Mouse (Mus musculus) C2C12 (cell line): ENCODE data around the gene Caskin2. TPM values are rescaled to one million over a fixed set of nuclear protein-coding genes. Genes with fewer than 3 reads are reported as not detected.

Source experiments
- H3K27me3 ChIP-seq: one replicate; pipeline ENCODE4 v1.6.1; 2011; ENCODE audit not compliant: control insufficient read depth, insufficient read depth, insufficient read length
- H3K36me3 ChIP-seq: one replicate; pipeline ENCODE4 v1.6.1; 2011; ENCODE audit not compliant: control insufficient read depth, insufficient read depth
- H3K4me3 ChIP-seq: one replicate; pipeline ENCODE4 v1.5.1; 2011; ENCODE audit warnings: mild to moderate bottlenecking, control low read depth; ENCODE audit not compliant: poor library complexity, insufficient read depth, severe bottlenecking
- H3K79me2 ChIP-seq: one replicate; pipeline ENCODE4 v1.6.1; 2011; ENCODE audit not compliant: control insufficient read depth, insufficient read depth
- H3K79me3 ChIP-seq: one replicate; pipeline ENCODE4 v1.6.1; 2011; ENCODE audit warnings: low read depth, control low read depth
- H3ac ChIP-seq: one replicate; pipeline ENCODE3; 2011; ENCODE audit warnings: low read depth; ENCODE audit not compliant: control insufficient read depth, insufficient read length
- CEBPB ChIP-seq: IDR thresholded peaks from one replicate; pipeline ENCODE4 v1.6.1; 2011; ENCODE audit warnings: low read depth, mild to moderate bottlenecking, control low read depth, moderate library complexity
- CTCF ChIP-seq: IDR thresholded peaks from one replicate; pipeline ENCODE4 v1.5.1; 2011; ENCODE audit not compliant: control insufficient read depth, insufficient read depth, insufficient read length
- FOSL1 ChIP-seq: IDR thresholded peaks from one replicate; pipeline ENCODE4 v1.8.0; 2011; ENCODE audit warnings: mild to moderate bottlenecking, low read length; ENCODE audit not compliant: poor library complexity, insufficient read depth, severe bottlenecking
- MAX ChIP-seq: IDR thresholded peaks from one replicate; pipeline ENCODE4 v1.6.1; 2011; ENCODE audit warnings: mild to moderate bottlenecking, control low read depth
- MYOD1 ChIP-seq: IDR thresholded peaks from one replicate; pipeline ENCODE4 v1.6.1; 2011; ENCODE audit warnings: low read depth; ENCODE audit not compliant: control insufficient read depth, insufficient read length
- MYOG ChIP-seq: IDR thresholded peaks from one replicate; pipeline ENCODE4 v1.6.1; 2011; ENCODE audit not compliant: control insufficient read depth, insufficient read length; ENCODE audit errors: extremely low read depth
- USF1 ChIP-seq: IDR thresholded peaks from one replicate; pipeline ENCODE4 v1.6.1; 2011; ENCODE audit warnings: low read depth, mild to moderate bottlenecking, control low read depth, moderate library complexity
- polyA plus RNA-seq: library from polyadenylated mRNA; unstranded; fragments of >200 nt; fragmentation: generic; extraction: Trizol; gene quantifications from one replicate; pipeline ENCODE4 v1.2.1, GENCODE M21; 2012; ENCODE audit warnings: missing spikeins

Gene Caskin2
- polyA plus RNA-seq, 1 experiment = 7.3 TPM

GRCm38 (mm10) chr11:115845819-115846218, 32.4 kb upstream of the Caskin2 start:
- Histone ChIP-seq H3K36me3 (no peaks in the 10 kb centered on the region), H3ac (no peak overlapping the region), H3K79me3 (no peaks in the 10 kb centered on the region), H3K27me3 (peaks cover 62% of the 10 kb centered on the region), H3K79me2 (no peaks in the 10 kb centered on the region), H3K4me3 (no peak overlapping the region)
- no peak for TF ChIP-seq MYOD1
- no peak for TF ChIP-seq MAX
- TF ChIP-seq USF1 = no peak
- TF ChIP-seq FOSL1 = no peak
- TF ChIP-seq MYOG = no peak
- TF ChIP-seq CTCF = no peak
- TF ChIP-seq CEBPB = no peak

GRCm38 (mm10) chr11:115844240-115844639, 30.8 kb upstream of the Caskin2 start:
- no peaks in the 10 kb centered on the region for H3K79me3 ChIP-seq

GRCm38 (mm10) chr11:115843891-115844239, 30.4 kb upstream of the Caskin2 start:
- H3ac ChIP-seq = no peak overlapping the region
- no peak overlapping the region for H3K4me3 ChIP-seq
- H3K36me3 ChIP-seq = no peaks in the 10 kb centered on the region
- TF ChIP-seq USF1 = no peak
- no peak for TF ChIP-seq MYOD1
- TF ChIP-seq MAX = no peak
- TF ChIP-seq FOSL1 = no peak
- no peak for TF ChIP-seq CEBPB
- TF ChIP-seq CTCF = no peak
- TF ChIP-seq MYOG = no peak
- H3K27me3 ChIP-seq = peaks cover 55% of the 10 kb centered on the region
- H3K79me2 ChIP-seq = no peaks in the 10 kb centered on the region
- H3K79me3 ChIP-seq = no peaks in the 10 kb centered on the region

More at GRCm38 (mm10) chr11:115844240-115844639, 30.8 kb upstream of the Caskin2 start:
- Histone ChIP-seq H3K4me3 (no peak overlapping the region), H3K27me3 (peaks cover 59% of the 10 kb centered on the region), H3ac (no peak overlapping the region), H3K79me2 (no peaks in the 10 kb centered on the region), H3K36me3 (no peaks in the 10 kb centered on the region)
- no peak for TF ChIP-seq MAX
- TF ChIP-seq USF1 = no peak
- no peak for TF ChIP-seq CEBPB
- no peak for TF ChIP-seq MYOD1
- no peak for TF ChIP-seq MYOG
- TF ChIP-seq CTCF = no peak
- TF ChIP-seq FOSL1 = no peak

GRCm38 (mm10) chr11:115843141-115843890, 29.9 kb upstream of the Caskin2 start:
- no peak overlapping the region for H3K4me3 ChIP-seq
- TF ChIP-seq CTCF = no peak
- TF ChIP-seq CEBPB = no peak
- no peak for TF ChIP-seq MYOG
- TF ChIP-seq MYOD1 = no peak
- no peak for TF ChIP-seq USF1
- TF ChIP-seq MAX = no peak
- no peak for TF ChIP-seq FOSL1
- peaks cover 53% of the 10 kb centered on the region for H3K27me3 ChIP-seq
- no peaks in the 10 kb centered on the region for H3K79me3 ChIP-seq
- no peaks in the 10 kb centered on the region for H3K79me2 ChIP-seq
- no peak overlapping the region for H3ac ChIP-seq
- H3K36me3 ChIP-seq = no peaks in the 10 kb centered on the region

GRCm38 (mm10) chr11:115841961-115842550, 28.6 kb upstream of the Caskin2 start:
- H3ac ChIP-seq = no peak overlapping the region
- no peaks in the 10 kb centered on the region for H3K79me2 ChIP-seq
- H3K36me3 ChIP-seq = no peaks in the 10 kb centered on the region
- TF ChIP-seq CEBPB = no peak
- no peak for TF ChIP-seq MYOG
- TF ChIP-seq USF1 = no peak
- TF ChIP-seq MAX = no peak
- TF ChIP-seq FOSL1 = no peak
- TF ChIP-seq CTCF = no peak
- TF ChIP-seq MYOD1 = no peak
- H3K27me3 ChIP-seq = peaks cover 57% of the 10 kb centered on the region
- H3K4me3 ChIP-seq = no peak overlapping the region
- no peaks in the 10 kb centered on the region for H3K79me3 ChIP-seq
